Mouse (Mus musculus): ENCODE measurements around the gene Srcin1. TPM values are rescaled to one million over a fixed set of nuclear protein-coding genes. Genes with fewer than 3 reads are reported as not detected.
A peak's percentile ranks its signal among the peaks of the same experiment; 100 is the strongest.

Gene Srcin1
- total RNA-seq, 4 experiments from 2014 or later, result 1.1 to 2.5 (median 1.6) TPM

DNA sequence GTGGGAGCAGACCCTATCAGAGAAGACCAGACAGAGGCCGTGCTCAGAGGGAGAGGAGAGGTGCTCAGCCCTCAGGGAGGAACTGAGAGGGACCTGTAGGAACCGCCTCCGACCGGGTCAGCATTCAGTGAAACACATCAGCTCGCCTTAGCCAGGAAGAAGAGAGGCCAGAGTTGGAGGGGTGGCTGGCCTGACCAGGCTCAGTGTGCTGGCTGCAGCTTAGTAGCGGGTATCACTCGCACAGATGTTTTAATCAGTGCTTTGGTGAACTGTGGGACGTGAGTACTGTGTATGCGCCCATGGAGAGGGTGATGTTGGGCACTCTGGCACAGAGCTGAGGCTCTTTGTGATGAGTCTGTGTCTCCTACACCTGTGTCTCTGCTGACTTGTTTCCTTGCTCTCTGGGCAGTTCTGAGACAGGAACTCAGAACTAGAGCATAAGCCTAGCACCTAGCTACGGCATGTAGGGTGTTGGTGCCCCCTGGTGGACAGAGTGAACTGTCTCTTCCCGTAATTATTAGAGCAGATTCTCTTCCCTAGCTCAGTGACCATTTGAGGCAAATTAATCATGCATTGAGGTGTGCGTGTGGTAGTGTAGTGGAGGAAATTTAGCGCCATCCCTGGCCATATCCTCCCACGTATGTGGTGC lies 107.2 kb downstream of the Srcin1 start:
- DNase-seq (ENCODE audit: low spot score in 2 of 2), result peak; percentile 67 to 72

DNA sequence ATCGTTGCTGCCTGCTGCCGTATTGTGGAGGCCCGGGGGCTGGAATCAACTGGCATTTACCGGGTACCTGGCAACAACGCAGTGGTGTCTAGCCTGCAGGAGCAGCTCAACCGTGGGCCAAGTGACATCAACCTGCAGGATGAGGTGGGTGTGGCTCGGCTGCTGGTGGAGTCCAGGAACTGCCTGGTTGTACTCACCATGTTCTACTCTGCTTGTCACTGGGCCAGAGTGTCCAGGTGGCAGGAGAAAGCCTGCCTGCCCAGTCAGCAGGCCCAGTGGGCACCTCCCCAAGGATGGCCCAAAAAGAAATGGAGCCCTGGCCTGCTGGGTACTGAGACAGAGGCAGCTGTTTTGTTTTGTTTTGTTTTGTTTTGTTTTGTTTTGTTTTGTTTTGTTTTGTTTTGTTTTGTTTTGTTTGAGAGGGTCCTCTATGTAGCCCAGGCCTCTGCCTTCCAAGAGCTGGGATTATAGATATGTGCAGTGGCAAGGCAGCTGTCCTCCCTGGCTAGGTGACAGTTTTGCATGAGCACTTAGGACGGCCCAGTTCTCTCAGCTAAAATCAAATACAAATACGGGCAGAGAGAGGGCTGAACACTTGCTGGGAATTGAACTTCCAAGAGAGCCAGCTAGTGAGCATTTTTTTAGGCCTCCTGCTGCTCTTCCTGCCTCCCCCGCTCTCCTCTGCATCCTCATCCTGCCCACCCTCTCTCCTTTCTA lies 109.4 kb downstream of the Srcin1 start:
- DNase-seq (ENCODE audit: low spot score in 2 of 2), result no peak

DNA sequence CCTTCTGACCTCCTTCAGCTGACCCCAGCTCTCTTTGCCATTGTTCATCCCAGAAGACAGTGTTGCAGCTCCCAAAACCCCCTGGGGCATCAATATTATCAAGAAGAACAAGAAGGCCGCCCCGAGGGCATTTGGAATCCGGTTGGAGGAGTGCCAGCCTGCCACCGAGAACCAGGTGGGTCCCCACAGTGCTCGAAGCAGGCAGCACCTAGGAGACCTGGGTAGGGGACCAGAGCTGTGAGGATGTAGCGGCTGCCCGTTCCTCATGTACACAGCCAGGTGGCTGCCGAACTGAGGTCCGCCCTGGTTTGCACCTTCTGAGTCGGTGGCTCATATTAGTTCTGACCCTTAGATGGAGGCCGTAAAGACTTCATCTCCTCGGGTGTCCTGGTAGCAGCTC lies 110.0 kb downstream of the Srcin1 start:
- no peak for DNase-seq (ENCODE audit: low spot score in 2 of 2)

- peak in 1 of 2 experiments; percentile 28 for DNase-seq (ENCODE audit: low spot score in 2 of 2)
Measured at GRCm38 (mm10) chr11:97463991-97464390, 112.0 kb downstream of the Srcin1 start.

- DNase-seq (ENCODE audit: low spot score in 2 of 2), result no peak
Measured at GRCm38 (mm10) chr11:97463166-97463565, 112.8 kb downstream of the Srcin1 start.

DNA sequence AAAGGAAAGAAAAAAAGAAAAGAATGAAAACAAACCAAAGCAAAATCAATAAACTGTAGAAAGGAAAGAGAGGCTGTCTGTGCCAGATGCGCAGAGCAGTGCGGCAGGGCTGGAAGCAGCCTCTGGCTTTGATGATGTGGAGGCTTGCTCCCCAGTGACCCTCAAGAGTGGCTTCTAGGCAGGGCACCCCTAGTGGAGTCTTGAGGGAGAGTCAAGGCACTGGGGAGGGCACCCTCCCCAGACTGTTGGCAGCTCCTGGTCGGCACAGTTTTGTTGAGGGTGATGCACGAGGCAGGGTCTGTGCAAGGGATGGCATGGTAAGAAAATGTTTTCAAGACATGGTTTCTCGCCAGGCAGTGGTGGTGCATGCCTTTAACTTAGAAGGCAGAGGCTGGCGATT lies 113.4 kb downstream of the Srcin1 start:
- DNase-seq (ENCODE audit: low spot score in 2 of 2), result no peak

DNA sequence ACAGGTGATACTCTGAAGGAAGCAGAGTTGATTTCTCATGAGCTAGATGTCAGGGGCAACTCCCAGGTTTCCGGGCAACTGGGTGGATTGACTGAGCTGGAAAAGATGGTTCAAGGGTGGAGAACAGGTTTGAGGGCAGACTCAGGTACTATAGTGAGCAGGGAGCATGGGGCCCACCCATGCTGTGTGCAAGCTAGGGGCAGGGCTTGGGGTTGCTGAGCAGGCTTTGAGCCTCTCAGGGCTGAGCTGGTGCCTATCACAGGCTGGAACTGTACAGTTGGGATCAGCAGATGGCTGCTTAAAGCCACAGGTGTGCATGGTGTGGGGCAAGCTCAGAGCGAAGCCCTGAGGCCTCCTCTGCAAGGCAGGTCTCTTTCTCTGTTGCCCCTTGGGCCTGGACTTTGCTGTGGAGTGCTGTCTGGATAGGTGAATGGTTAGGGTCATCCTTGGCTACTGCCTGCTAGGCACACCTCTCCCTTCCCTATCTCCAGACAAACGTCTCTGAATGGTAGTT lies 114.6 kb downstream of the Srcin1 start:
- no peak for DNase-seq (ENCODE audit: low spot score in 2 of 2)

Other genes with a start within 250 kb of the Srcin1 start
- gene Gpr179, start 224.1 kb downstream of the Srcin1 start, total RNA-seq (2022), result under 1 TPM in 1 of 4 experiments, not detected in 3; 0.05 TPM
- 10 to 100 TPM; 48.4 to 53.5 (median 51.7) TPM for gene Socs7, start 213.6 kb downstream of the Srcin1 start, total RNA-seq (2022)
- 1 to 10 TPM; 3.4 to 5.2 (median 4.5) TPM for gene Arhgap23, start 160.7 kb downstream of the Srcin1 start, total RNA-seq (2022)
- not detected for gene 4933428G20Rik, start 75.8 kb downstream of the Srcin1 start, total RNA-seq (2022)
- under 1 TPM; 0.39 to 0.92 (median 0.75) TPM for gene Epop, start 53.5 kb upstream of the Srcin1 start, total RNA-seq (2022)
- gene Mllt6, start 87.2 kb upstream of the Srcin1 start, total RNA-seq (2022), result 10 to 100 TPM; 45.5 to 63.7 (median 51.7) TPM
- gene Cisd3, start 109.6 kb upstream of the Srcin1 start, total RNA-seq (2022), result 100 to 1,000 TPM; 102 to 119 (median 105) TPM
- gene Pcgf2, start 124.3 kb upstream of the Srcin1 start, total RNA-seq (2022), result 1 to 10 TPM; 1.2 to 2.7 (median 1.5) TPM
- gene Psmb3, start 127.2 kb upstream of the Srcin1 start, total RNA-seq (2022), result 100 to 1,000 TPM; 164 to 175 (median 171) TPM
- gene Pip4k2b, start 168.5 kb upstream of the Srcin1 start, total RNA-seq (2022), result 10 to 100 TPM; 68.1 to 81.6 (median 73.1) TPM
- 1 to 10 TPM; 3.2 to 5.9 (median 4.7) TPM for gene Cwc25, start 190.4 kb upstream of the Srcin1 start, total RNA-seq (2022)
- gene 1700001P01Rik, start 199.7 kb upstream of the Srcin1 start, total RNA-seq (2022), result not detected
- gene Rpl23, start 206.3 kb upstream of the Srcin1 start, total RNA-seq (2022), result 100 to 1,000 TPM; 371 to 534 (median 431) TPM
- 10 to 100 TPM in 2 of 4 experiments, 1 to 10 TPM in 2; 5.9 to 11.2 (median 9.0) TPM for gene Lasp1, start 222.8 kb upstream of the Srcin1 start, total RNA-seq (2022)